Mouse (Mus musculus) hindbrain, embryonic 13.5 days (tissue): Measurements from ENCODE around the gene Itga7. TPM values are rescaled to one million over a fixed set of nuclear protein-coding genes. Genes with fewer than 3 reads are reported as not detected.

Source experiments
- polyA plus RNA-seq: library from polyadenylated mRNA; unstranded; fragments of >200 nt; fragmentation: Nextera tagmentation; extraction: Ambion mirVana; gene quantifications from 2 replicates; pipeline ENCODE4 v1.2.1, GENCODE M21; 2015

Gene Itga7
- polyA plus RNA-seq, 1 experiment from 2014 or later = 6.3 TPM

Other genes starting within 250 kb of the Itga7 start
- 99.1 and 101 TPM in 2 replicates for gene Rab5b, start 237.6 kb upstream of the Itga7 start, polyA plus RNA-seq
- gene Pmel, start 229.6 kb upstream of the Itga7 start, polyA plus RNA-seq = 0.32 and 0.70 TPM in 2 replicates
- 26.0 and 26.7 TPM in 2 replicates for gene Cdk2, start 228.8 kb upstream of the Itga7 start, polyA plus RNA-seq
- 6.5 and 7.0 TPM in 2 replicates for gene Dgka, start 189.0 kb upstream of the Itga7 start, polyA plus RNA-seq
- 46.5 and 50.0 TPM in 2 replicates for gene Pym1, start 185.9 kb upstream of the Itga7 start, polyA plus RNA-seq
- gene Mmp19, start 142.9 kb upstream of the Itga7 start, polyA plus RNA-seq = 0.51 and 0.71 TPM in 2 replicates
- 57.5 and 59.5 TPM in 2 replicates for gene Dnajc14, start 129.8 kb upstream of the Itga7 start, polyA plus RNA-seq
- gene Tmem198b, start 129.4 kb upstream of the Itga7 start, polyA plus RNA-seq = 17.9 and 18.8 TPM in 2 replicates
- 185 and 190 TPM in 2 replicates for gene Sarnp, start 116.5 kb upstream of the Itga7 start, polyA plus RNA-seq
- gene Ormdl2, start 112.2 kb upstream of the Itga7 start, polyA plus RNA-seq = 30.2 and 34.4 TPM in 2 replicates
- 10.2 and 10.3 TPM in 2 replicates for gene Gdf11, start 42.1 kb upstream of the Itga7 start, polyA plus RNA-seq
- 198 and 229 TPM in 2 replicates for gene Cd63, start 32.8 kb upstream of the Itga7 start, polyA plus RNA-seq
- 16.6 and 19.3 TPM in 2 replicates for gene Rdh5, start 10.9 kb upstream of the Itga7 start, polyA plus RNA-seq
- gene Bloc1s1, start 9.8 kb upstream of the Itga7 start, polyA plus RNA-seq = 281 and 286 TPM in 2 replicates
- gene Mettl7b, start 27.2 kb downstream of the Itga7 start, polyA plus RNA-seq = not detected in 2 replicates
- not detected in 2 replicates for gene Olfr9, start 55.6 kb downstream of the Itga7 start, polyA plus RNA-seq
- gene Olfr763, start 77.0 kb downstream of the Itga7 start, polyA plus RNA-seq = not detected in 2 replicates
- gene Olfr764-ps1, start 106.1 kb downstream of the Itga7 start, polyA plus RNA-seq = not detected in 2 replicates
- not detected in 2 replicates for gene Olfr765, start 116.2 kb downstream of the Itga7 start, polyA plus RNA-seq
- gene Olfr766-ps1, start 135.2 kb downstream of the Itga7 start, polyA plus RNA-seq = not detected in 2 replicates
- not detected in 2 replicates for gene Olfr767, start 149.1 kb downstream of the Itga7 start, polyA plus RNA-seq
- gene Olfr768, start 165.6 kb downstream of the Itga7 start, polyA plus RNA-seq = not detected in 2 replicates
- gene Olfr769, start 184.0 kb downstream of the Itga7 start, polyA plus RNA-seq = not detected in 2 replicates
- gene Olfr770, start 205.2 kb downstream of the Itga7 start, polyA plus RNA-seq = not detected in 2 replicates
- gene Olfr771, start 230.9 kb downstream of the Itga7 start, polyA plus RNA-seq = not detected in 2 replicates
- not detected in 2 replicates for gene Olfr772, start 244.1 kb downstream of the Itga7 start, polyA plus RNA-seq